In genomic region chr8:128164976-128165375, GRCm38 (mm10) we compare ENCODE assay signal across 15 mouse cellular contexts.
DNase-seq lines count a peak whose midpoint lies in the region; ATAC-seq and TF ChIP-seq lines count a peak whose summit lies in the region.
"Had no signal": no experiment of that assay in that cellular context is flagged by ENCODE, and none has a peak within 500 bp of the region (broad histone marks: within the 10 kb centered on the region; RNA-seq: fewer than 3 reads in every experiment).

No protein-coding gene starts in this region.

- ATAC-seq in limb, embryonic 11.5 days (ENCODE audit: insufficient number of reproducible peaks, low FRiP score, low TSS enrichment, low read depth), result no peak
- ATAC-seq in midbrain, embryonic 14.5 days (ENCODE audit: low FRiP score, low TSS enrichment), result no peak
- ATAC-seq: activated CD4-positive, CD25-positive, alpha-beta regulatory T cell, adult 4 months; hindbrain, embryonic 16.5 days had no signal

- no peak for TF ChIP-seq POLR2A in kidney, adult 2 months (IDR thresholded peaks at IDR 0.05; ENCODE audit: low read depth, low read length)

- peak; percentile 13 for DNase-seq in limb, embryonic 11.5 days (ENCODE audit: low spot score)
- DNase-seq in limb, embryonic 10.5 days (ENCODE audit: low spot score), result no peak
- DNase-seq in frontal cortex, adult 2 months (ENCODE audit: extremely low spot score in 1 of 2, low spot score in 1 of 2), result peak; percentile 83 to 89
- peak; percentile 71 to 83 for DNase-seq in left cerebral cortex, adult 9 months (ENCODE audit: low spot score in 2 of 2)
- peak; percentile 82 for DNase-seq in telencephalon, adult 2 months (ENCODE audit: low read depth, low spot score)
- no peak for DNase-seq in thymus, postnatal 4 days
- no peak for DNase-seq in kidney, adult 2 months
- DNase-seq in midbrain, embryonic 14.5 days, result no peak
- DNase-seq: gastrocnemius, postnatal 10 days; kidney, postnatal 14 days; liver, embryonic 13.5 days; lung, postnatal 4 days had no signal

- 90% methylated on average over 5 of the region's 5 CpGs for WGBS in limb, embryonic 11.5 days
- 89% methylated on average over 5 of the region's 5 CpGs for WGBS in limb, embryonic 10.5 days
- WGBS in kidney, adult 2 months, result 66% methylated on average over 5 of the region's 5 CpGs
- WGBS in midbrain, embryonic 14.5 days, result 94% methylated on average over 5 of the region's 5 CpGs

- TF ChIP-seq CTCF in kidney, adult 2 months (conservative IDR thresholded peaks at IDR 0.05; ENCODE audit: insufficient read depth, insufficient read length, low read depth, low read length), result no peak

- no peaks in the 10 kb centered on the region for H3K36me3 ChIP-seq in limb, embryonic 11.5 days (ENCODE audit: control insufficient read depth, insufficient read depth, low read length)
- no peaks in the 10 kb centered on the region for H3K36me3 ChIP-seq in limb, embryonic 10.5 days
- H3K36me3 ChIP-seq in kidney, adult 2 months (ENCODE audit: control insufficient read depth, insufficient read depth, low read length), result no peaks in the 10 kb centered on the region
- no peaks in the 10 kb centered on the region for H3K36me3 ChIP-seq in midbrain, embryonic 14.5 days (ENCODE audit: control insufficient read depth, insufficient read depth, low read length)
- H3K36me3 ChIP-seq: liver, embryonic 13.5 days had no signal

- H3K27ac ChIP-seq in limb, embryonic 11.5 days (replicated peaks; ENCODE audit: low read depth, low read length), result no peak overlapping the region
- no peak overlapping the region for H3K27ac ChIP-seq in limb, embryonic 10.5 days
- no peak overlapping the region for H3K27ac ChIP-seq in kidney, adult 2 months (ENCODE audit: insufficient read depth, low read depth, low read length)
- no peak overlapping the region for H3K27ac ChIP-seq in midbrain, embryonic 14.5 days (replicated peaks; ENCODE audit: low read depth, low read length)
- H3K27ac ChIP-seq: liver, embryonic 13.5 days had no signal

- no peaks in the 10 kb centered on the region for H3K4me1 ChIP-seq in limb, embryonic 11.5 days (ENCODE audit: control insufficient read depth, insufficient read depth, low read length)
- peaks cover 10% of the 10 kb centered on the region; the same call in 1 of the 2 replicates for H3K4me1 ChIP-seq in limb, embryonic 10.5 days
- H3K4me1 ChIP-seq in kidney, adult 2 months (ENCODE audit: control insufficient read depth, insufficient read depth, low read length), result no peaks in the 10 kb centered on the region
- H3K4me1 ChIP-seq in midbrain, embryonic 14.5 days (ENCODE audit: control insufficient read depth, insufficient read depth, low read length), result no peaks in the 10 kb centered on the region
- H3K4me1 ChIP-seq: liver, embryonic 13.5 days had no signal

- no peak overlapping the region for H3K9ac ChIP-seq in limb, embryonic 11.5 days (ENCODE audit: low read length)
- H3K9ac ChIP-seq in midbrain, embryonic 14.5 days (replicated peaks; ENCODE audit: low read length), result no peak overlapping the region
- H3K9ac ChIP-seq: liver, embryonic 13.5 days had no signal

- no peak overlapping the region for H3K4me3 ChIP-seq in limb, embryonic 11.5 days (ENCODE audit: low read depth, low read length)
- no peak overlapping the region for H3K4me3 ChIP-seq in limb, embryonic 10.5 days
- no peak overlapping the region for H3K4me3 ChIP-seq in kidney, adult 2 months (ENCODE audit: insufficient read depth, low read depth, low read length)
- H3K4me3 ChIP-seq in midbrain, embryonic 14.5 days (replicated peaks; ENCODE audit: low read depth, low read length), result no peak overlapping the region
- H3K4me3 ChIP-seq: erythroblast, embryonic 14.5 days; liver, embryonic 13.5 days had no signal

- no peak overlapping the region for H3K4me2 ChIP-seq in limb, embryonic 11.5 days (ENCODE audit: low read depth, severe bottlenecking)
- no peak overlapping the region for H3K4me2 ChIP-seq in midbrain, embryonic 14.5 days (ENCODE audit: low read length)
- H3K4me2 ChIP-seq: liver, embryonic 13.5 days had no signal

- no peaks in the 10 kb centered on the region for H3K9me3 ChIP-seq in limb, embryonic 11.5 days (ENCODE audit: control insufficient read depth, low read length)
- no peaks in the 10 kb centered on the region for H3K9me3 ChIP-seq in limb, embryonic 10.5 days (replicated peaks)
- no peaks in the 10 kb centered on the region for H3K9me3 ChIP-seq in midbrain, embryonic 14.5 days (ENCODE audit: control insufficient read depth, low read length)
- H3K9me3 ChIP-seq: liver, embryonic 13.5 days had no signal

- H3K27me3 ChIP-seq in limb, embryonic 11.5 days (ENCODE audit: control insufficient read depth, insufficient read depth, low read length), result no peaks in the 10 kb centered on the region
- no peaks in the 10 kb centered on the region for H3K27me3 ChIP-seq in limb, embryonic 10.5 days (ENCODE audit: low read depth, poor library complexity, severe bottlenecking)
- no peaks in the 10 kb centered on the region for H3K27me3 ChIP-seq in kidney, adult 2 months (replicated peaks; ENCODE audit: control insufficient read depth, insufficient read depth, low read length)
- no peaks in the 10 kb centered on the region for H3K27me3 ChIP-seq in midbrain, embryonic 14.5 days (ENCODE audit: control insufficient read depth, insufficient read depth, low read length)
- H3K27me3 ChIP-seq: liver, embryonic 13.5 days had no signal

Comparison
In these comparisons a context has a peak if more than half of its experiments do, and no peak if none do; other contexts are left out.
1. DNase-seq: peak in limb, embryonic 11.5 days (single experiment), frontal cortex, adult 2 months (2 of 2), left cerebral cortex, adult 9 months (2 of 2) and telencephalon, adult 2 months (single experiment); none in limb, embryonic 10.5 days (single experiment), thymus, postnatal 4 days (single experiment), kidney, adult 2 months (single experiment) and midbrain, embryonic 14.5 days (single experiment).